Mouse (Mus musculus): Measurements from ENCODE around the gene Cdh11.
"Not testable (repeated sequence)": the region's sequence is repeated elsewhere in the genome, so short reads cannot be mapped to it uniquely, and the experiment has no call there.

The Cdh11 gene

GRCm38 (mm10) chr8:102707305-102707704 is 78.1 kb downstream of the Cdh11 start:
- DNase-seq (ENCODE audit: low read depth, low spot score) = no peak

- no peak for DNase-seq (ENCODE audit: low read depth, low spot score)
Measured at GRCm38 (mm10) chr8:102705376-102705905, 80.0 kb downstream of the Cdh11 start.

- DNase-seq (ENCODE audit: low read depth, low spot score) = no peak
Measured at GRCm38 (mm10) chr8:102700245-102700644, 85.2 kb downstream of the Cdh11 start.

- DNase-seq (ENCODE audit: low read depth, low spot score) = no peak
Measured at GRCm38 (mm10) chr8:102698232-102698837, 87.1 kb downstream of the Cdh11 start.

- no peak for DNase-seq (ENCODE audit: low read depth, low spot score)
Measured at GRCm38 (mm10) chr8:102693465-102693864, 92.0 kb downstream of the Cdh11 start.

- not testable (repeated sequence) for DNase-seq (ENCODE audit: low read depth, low spot score)
Measured at GRCm38 (mm10) chr8:102685491-102685890, 100.0 kb downstream of the Cdh11 start.

GRCm38 (mm10) chr8:102685023-102685422 is 100.4 kb downstream of the Cdh11 start:
- DNase-seq (ENCODE audit: low read depth, low spot score) = no peak

- DNase-seq (ENCODE audit: low read depth, low spot score) = no peak
Measured at GRCm38 (mm10) chr8:102677148-102677547, 108.3 kb downstream of the Cdh11 start.

- DNase-seq (ENCODE audit: low read depth, low spot score) = not testable (repeated sequence)
Measured at GRCm38 (mm10) chr8:102664561-102664960, 120.9 kb downstream of the Cdh11 start.

- no peak for DNase-seq (ENCODE audit: low read depth, low spot score)
Measured at GRCm38 (mm10) chr8:102656529-102656928, 128.9 kb downstream of the Cdh11 start.

GRCm38 (mm10) chr8:102651964-102652363 is 133.5 kb downstream of the Cdh11 start:
- peak; percentile 38 for DNase-seq (ENCODE audit: low read depth, low spot score)

- DNase-seq (ENCODE audit: low read depth, low spot score) = no peak
Measured at GRCm38 (mm10) chr8:102627151-102627550, 158.3 kb downstream of the Cdh11 start.

GRCm38 (mm10) chr8:102612146-102612545 is 173.3 kb downstream of the Cdh11 start:
- no peak for DNase-seq (ENCODE audit: low read depth, low spot score)

- peak; percentile 22 for DNase-seq (ENCODE audit: low read depth, low spot score)
Measured at GRCm38 (mm10) chr8:102601327-102601726, 184.1 kb downstream of the Cdh11 start.

- DNase-seq (ENCODE audit: low read depth, low spot score) = no peak
Measured at GRCm38 (mm10) chr8:102596523-102596922, 188.9 kb downstream of the Cdh11 start.

GRCm38 (mm10) chr8:102593899-102594298 is 191.5 kb downstream of the Cdh11 start:
- peak; percentile 46 for DNase-seq (ENCODE audit: low read depth, low spot score)

All from telencephalon, adult 2 months (tissue).